Mouse (Mus musculus): Measurements from ENCODE around the gene 1700029P11Rik.

- TF ChIP-seq CTCF (IDR thresholded peaks at IDR 0.05; ENCODE audit: insufficient read depth, low read depth, low read length) (no peak), POLR2A (IDR thresholded peaks at IDR 0.05; ENCODE audit: insufficient read depth, low read depth, low read length) (peak; percentile 50)
Observed at GRCm38 (mm10) chr15:81936679-81937078, 43.7 kb upstream of the 1700029P11Rik start, which contains the start of gene Csdc2.

Measured in olfactory bulb, adult 2 months (tissue).